Mouse (Mus musculus): ENCODE results near the gene Klhl34. TPM values are rescaled to one million over a fixed set of nuclear protein-coding genes. Genes with fewer than 3 reads are reported as not detected.

Klhl34 gene
- not detected in 2 replicates for total RNA-seq (2014; fragmentation: Nextera tagmentation)
- not detected in 2 replicates for total RNA-seq (2017)

DNA sequence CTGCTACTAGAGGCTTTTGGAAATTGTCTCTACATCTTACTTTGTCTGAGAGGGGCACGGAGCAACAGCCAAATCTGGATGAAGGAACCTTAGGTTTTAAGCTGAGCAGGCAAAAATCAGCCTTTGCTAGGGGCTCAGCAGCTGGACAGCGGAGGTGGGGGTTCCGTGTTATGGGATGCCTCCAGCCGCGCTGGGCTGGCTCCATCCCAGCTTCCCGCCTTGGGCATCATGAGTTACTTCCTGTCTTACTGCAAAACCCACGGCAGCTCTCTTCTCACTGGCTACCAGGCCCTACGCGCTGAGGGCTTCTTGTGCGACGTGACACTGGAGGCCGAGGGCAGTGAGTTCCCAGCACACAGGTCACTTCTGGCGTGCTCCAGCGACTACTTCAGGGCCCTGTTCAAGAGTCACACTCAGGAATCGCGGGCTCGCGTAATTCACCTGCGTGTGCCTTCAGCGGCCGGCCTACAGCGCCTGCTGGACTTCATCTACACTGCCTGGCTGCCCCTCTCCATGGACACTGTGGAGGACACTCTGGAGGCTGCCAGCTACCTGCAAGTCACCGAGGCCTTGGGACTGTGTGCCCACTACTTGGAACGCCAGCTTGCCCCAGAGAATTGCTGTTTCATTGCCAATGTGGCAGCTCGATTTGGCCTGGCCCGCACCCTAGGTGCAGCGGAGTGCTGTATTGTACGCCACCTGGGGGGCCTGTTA is at the start of gene Klhl34:
Gene Klhl34 (plus strand): TSS at position 229 of the 714 bp plus-strand sequence.
- ATAC-seq (replicated peaks; ENCODE audit: low FRiP score, low TSS enrichment, poor library complexity, severe bottlenecking) = no peak

DNA sequence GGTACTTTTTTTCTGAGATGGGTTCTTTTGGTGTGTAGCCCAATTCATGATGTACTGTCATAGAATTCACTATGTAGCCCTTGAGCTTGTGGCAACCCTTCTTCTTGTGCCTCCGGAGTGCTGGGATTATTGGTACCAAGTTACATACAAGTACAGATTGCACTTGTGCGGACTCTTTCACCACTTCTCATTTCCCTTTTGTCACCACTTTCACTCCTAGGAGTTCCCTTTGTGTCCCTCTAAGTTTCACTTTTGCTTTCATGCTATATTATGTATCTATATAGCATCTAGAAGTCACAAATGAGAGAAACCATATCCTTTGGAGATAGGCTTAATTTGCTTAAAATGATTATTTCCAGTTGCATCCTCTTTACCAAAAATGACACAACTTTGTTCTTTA is 16.6 kb upstream of the Klhl34 start:
- no peak for ATAC-seq (replicated peaks; ENCODE audit: low FRiP score, low TSS enrichment, poor library complexity, severe bottlenecking)

DNA sequence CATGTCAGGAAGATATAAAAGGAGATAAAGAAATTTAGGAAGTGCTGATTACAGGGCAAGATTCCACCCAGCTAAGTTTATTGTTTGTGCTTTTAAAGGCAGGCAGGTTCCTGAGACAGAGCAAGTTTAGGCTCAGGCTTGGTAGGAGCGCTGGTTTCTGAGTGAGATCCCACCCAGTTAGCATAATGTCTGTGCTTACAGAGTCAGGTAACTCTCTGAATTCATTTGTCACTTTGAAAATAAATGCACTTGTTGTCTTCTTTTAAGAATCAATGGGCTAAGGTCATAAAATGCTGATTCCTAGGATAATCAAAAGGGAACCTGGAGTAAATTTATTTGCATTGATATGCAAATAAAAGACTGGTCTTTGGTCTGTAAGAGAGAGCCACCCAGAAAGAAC is 8.5 kb upstream of the Klhl34 start:
- ATAC-seq (replicated peaks; ENCODE audit: low FRiP score, low TSS enrichment, poor library complexity, severe bottlenecking) = no peak

DNA sequence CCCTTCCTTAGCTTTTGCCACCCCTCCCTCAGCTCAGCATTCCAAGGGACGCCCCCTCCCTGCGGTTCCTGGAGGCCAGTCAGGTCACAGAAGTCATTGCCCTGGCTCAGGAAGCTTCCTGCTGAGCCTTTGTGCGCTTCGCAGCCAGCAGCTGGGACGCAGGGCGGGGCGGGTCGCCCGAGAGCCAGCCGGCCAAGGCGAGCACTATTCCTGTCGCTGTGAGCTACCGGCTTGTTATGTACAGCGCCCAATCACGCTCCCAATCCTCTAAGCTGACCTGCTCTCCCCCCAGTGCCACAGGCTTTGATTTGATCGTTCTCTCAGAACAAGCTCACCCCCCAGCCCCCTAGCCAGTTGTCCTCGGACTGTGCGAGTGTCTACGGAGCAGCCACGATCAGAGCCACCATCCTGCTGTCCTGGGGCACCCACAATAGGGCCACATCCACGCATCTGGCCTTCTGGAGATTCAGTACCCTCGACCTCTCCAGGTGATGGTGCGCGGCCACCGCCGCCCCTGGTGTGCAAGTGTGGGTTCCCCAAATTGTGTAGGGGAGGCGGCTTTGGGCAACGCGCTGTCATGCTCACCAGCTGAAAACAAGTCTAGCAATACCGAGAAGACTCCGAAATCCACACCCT is 546 bp upstream of the Klhl34 start:
- no peak for ATAC-seq (replicated peaks; ENCODE audit: low FRiP score, low TSS enrichment, poor library complexity, severe bottlenecking)

GRCm38 (mm10) chrX:157818921-157819260 is 656 bp downstream of the Klhl34 start:
- ATAC-seq (replicated peaks; ENCODE audit: low FRiP score, low TSS enrichment, poor library complexity, severe bottlenecking) = no peak

GRCm38 (mm10) chrX:157829983-157830382 is 11.7 kb downstream of the Klhl34 start:
- ATAC-seq (replicated peaks; ENCODE audit: low FRiP score, low TSS enrichment, poor library complexity, severe bottlenecking) = no peak

Other genes starting within 250 kb of the Klhl34 start
- gene Yy2, start 249.4 kb upstream of the Klhl34 start, total RNA-seq (2014; fragmentation: Nextera tagmentation) = 7.1 TPM in 1 of 2 replicates, not detected in the other
- gene Yy2, start 249.4 kb upstream of the Klhl34 start, total RNA-seq (2017) = 1.9 and 5.2 TPM in 2 replicates
- gene Mbtps2, start 219.7 kb upstream of the Klhl34 start, total RNA-seq (2014; fragmentation: Nextera tagmentation) = 16.1 and 19.5 TPM in 2 replicates
- gene Mbtps2, start 219.7 kb upstream of the Klhl34 start, total RNA-seq (2017) = 9.6 and 11.6 TPM in 2 replicates
- gene Smpx, start 119.5 kb upstream of the Klhl34 start, total RNA-seq (2014; fragmentation: Nextera tagmentation) = not detected in 2 replicates
- gene Smpx, start 119.5 kb upstream of the Klhl34 start, total RNA-seq (2017) = not detected in 2 replicates
- gene Cnksr2, start 224.9 kb downstream of the Klhl34 start, total RNA-seq (2014; fragmentation: Nextera tagmentation) = not detected in 2 replicates
- 0.50 TPM in 1 of 2 replicates, not detected in the other for gene Cnksr2, start 224.9 kb downstream of the Klhl34 start, total RNA-seq (2017)

All from megakaryocyte-erythroid progenitor cell, adult 5-6 weeks (primary cell).